ENCODE assay signal across 12 mouse cellular contexts in genomic region chr11:29864269-29864668, GRCm38 (mm10). TPM values are rescaled to one million over a fixed set of nuclear protein-coding genes. Genes with fewer than 3 reads are reported as not detected.
"Had no signal": no experiment of that assay in that cellular context is flagged by ENCODE, and none has a peak within 500 bp of the region (broad histone marks: within the 10 kb centered on the region; RNA-seq: fewer than 3 reads in every experiment).

No protein-coding gene starts in this region.

- H3K36me3 ChIP-seq: limb, embryonic 15.5 days; liver, embryonic 15.5 days; midbrain, embryonic 12.5 days had no signal

- H3K9ac ChIP-seq: limb, embryonic 15.5 days; liver, embryonic 15.5 days; midbrain, embryonic 12.5 days had no signal

- DNase-seq: kidney, adult 8-10 months; kidney, postnatal 25 days; lung, adult 2 months; lung, postnatal 36 days; right cerebral cortex, postnatal 14 days had no signal

- H3K4me2 ChIP-seq: limb, embryonic 15.5 days; liver, embryonic 15.5 days; midbrain, embryonic 12.5 days had no signal

- H3K9me3 ChIP-seq: limb, embryonic 15.5 days; liver, embryonic 15.5 days; midbrain, embryonic 12.5 days had no signal

- H3K4me1 ChIP-seq: limb, embryonic 15.5 days; liver, embryonic 15.5 days had no signal

- H3K4me3 ChIP-seq: limb, embryonic 15.5 days; liver, embryonic 15.5 days; midbrain, embryonic 12.5 days had no signal

- H3K27ac ChIP-seq: limb, embryonic 15.5 days; liver, embryonic 15.5 days; midbrain, embryonic 12.5 days had no signal

- ATAC-seq: intestine, postnatal 0 days; lung, postnatal 0 days; midbrain, embryonic 16.5 days had no signal

- H3K27me3 ChIP-seq: limb, embryonic 15.5 days; liver, embryonic 15.5 days had no signal

RNA-seq across cellular contexts. Expression of gene 4931440F15Rik, which starts 38.8 kb away (rescaled TPM):
- total RNA-seq: megakaryocyte-erythroid progenitor cell, adult 5-6 weeks had no signal
